Mouse (Mus musculus) ES-E14 (cell line): Measurements from ENCODE around the gene Sod1. TPM values are rescaled to one million over a fixed set of nuclear protein-coding genes. Genes with fewer than 3 reads are reported as not detected.
A peak's percentile ranks its signal among the peaks of the same experiment; 100 is the strongest.
"Not testable (repeated sequence)": the region's sequence is repeated elsewhere in the genome, so short reads cannot be mapped to it uniquely, and the experiment has no call there.

Experiments
- DNase-seq: peaks from one replicate; pipeline ENCODE4 v3.0.0-alpha.2; 2013; ENCODE audit warnings: low read depth, low spot score
- H3K27ac ChIP-seq: 2 replicates; pipeline ENCODE4 v1.5.1; 2012; ENCODE audit warnings: low read depth, mild to moderate bottlenecking, low read length, moderate library complexity, mixed read lengths; ENCODE audit not compliant: poor library complexity, insufficient read depth, severe bottlenecking
- H3K36me3 ChIP-seq: 2 replicates; pipeline ENCODE4 v1.6.1; 2012; ENCODE audit warnings: mild to moderate bottlenecking, low read length, moderate library complexity, mixed read lengths; ENCODE audit not compliant: control insufficient read depth, poor library complexity, insufficient read depth, severe bottlenecking
- H3K4me1 ChIP-seq, 2 experiments: fragments of 150-350 bp in 1 of 2; sonication (generic) in 1 of 2; 2 replicates each; pipeline ENCODE4 v1.6.1; 2012; ENCODE audit warnings: low read length in 2 of 2, mild to moderate bottlenecking in 1 of 2, mixed read lengths in 1 of 2; ENCODE audit not compliant: control insufficient read depth in 2 of 2, insufficient read depth in 2 of 2, poor library complexity in 1 of 2
- H3K4me3 ChIP-seq, 2 experiments: fragments of 150-350 bp in 1 of 2; sonication (generic) in 1 of 2; 2 replicates each; pipeline ENCODE4 v1.5.1; 2012; ENCODE audit warnings: low read length in 2 of 2, low read depth in 1 of 2, mild to moderate bottlenecking in 1 of 2, mixed read lengths in 1 of 2; ENCODE audit not compliant: insufficient read depth in 1 of 2, poor library complexity in 1 of 2, severe bottlenecking in 1 of 2
- H3K9ac ChIP-seq: 2 replicates; pipeline ENCODE4 v1.6.1; 2012; ENCODE audit warnings: low read depth, mild to moderate bottlenecking, low read length, mixed read lengths; ENCODE audit not compliant: poor library complexity, insufficient read depth, severe bottlenecking
- H3K9me3 ChIP-seq: fragments of 150-350 bp; sonication (generic); 2 replicates; pipeline ENCODE4 v1.6.1; 2012; ENCODE audit warnings: low read depth, mild to moderate bottlenecking, low read length; ENCODE audit not compliant: control insufficient read depth, insufficient read depth
- CHD2 ChIP-seq: IDR thresholded peaks from 2 replicates; pipeline ENCODE4 v1.6.1; 2014; ENCODE audit warnings: mild to moderate bottlenecking, low read depth, low read length, inconsistent platforms
- HCFC1 ChIP-seq: IDR thresholded peaks from 2 replicates; pipeline ENCODE4 v1.6.1; 2012; ENCODE audit warnings: low read length, inconsistent platforms, borderline replicate concordance; ENCODE audit not compliant: insufficient read depth
- MAFK ChIP-seq: IDR thresholded peaks from 2 replicates; pipeline ENCODE4 v1.6.1; 2014; ENCODE audit warnings: mild to moderate bottlenecking, low read depth, low read length, inconsistent platforms; ENCODE audit not compliant: insufficient read depth
- ZC3H11A ChIP-seq: IDR thresholded peaks from 2 replicates; pipeline ENCODE4 v1.6.1; 2012; ENCODE audit warnings: low read depth, mild to moderate bottlenecking, inconsistent platforms, low read length, borderline replicate concordance
- ZNF384 ChIP-seq: IDR thresholded peaks from 2 replicates; pipeline ENCODE4 v1.6.1; 2012; ENCODE audit warnings: low read depth, low read length, inconsistent platforms
- in situ Hi-C, 2 experiments: fragments of 600-800 bp; cut with MboI; formaldehyde crosslinking; loops; one replicate each; pipeline ENCODE4 v1.15.1; 2025; ENCODE audit warnings: low sequenced_read_pairs in 2 of 2, inconsistent platforms in 1 of 2; ENCODE audit not compliant: unreplicated experiment in 2 of 2
- total RNA-seq: library from RNA; depleted of rRNA; stranded (reverse); fragments of 300-350 nt; gene quantifications from 2 replicates; pipeline ENCODE4 v1.2.3, GENCODE M21; 2012

Gene Sod1
- total RNA-seq, 1 experiment, result 1,081 TPM

DNA sequence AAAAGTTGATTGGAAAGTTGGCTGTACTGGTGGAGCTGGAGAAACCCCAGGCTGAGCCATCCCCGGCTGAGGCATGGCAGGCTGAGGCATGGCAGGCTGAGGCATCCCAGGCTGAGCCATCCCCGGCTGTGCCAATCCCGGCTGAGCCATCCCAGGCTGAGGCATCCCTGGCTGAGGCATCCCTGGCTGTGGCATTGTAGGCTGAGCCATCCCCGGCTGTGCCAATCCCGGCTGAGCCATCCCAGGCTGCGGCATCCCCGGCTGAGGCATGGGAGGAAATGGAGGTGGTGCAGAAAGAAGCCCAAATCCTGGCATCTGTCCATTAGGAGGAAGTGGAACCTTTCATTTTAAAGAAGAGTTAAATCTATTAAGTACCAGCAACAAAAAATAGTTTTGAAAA, 29.5 kb downstream of the Sod1 start:
- TF ChIP-seq ZC3H11A, result no peak
- TF ChIP-seq MAFK, result no peak
- TF ChIP-seq HCFC1, result no peak
- TF ChIP-seq ZNF384, result no peak
- no peak for TF ChIP-seq CHD2
- Histone ChIP-seq H3K9me3 (no peaks in the 10 kb centered on the region), H3K27ac (peak overlapping the region; percentile 43; the same call in 1 of the 2 replicates), H3K9ac (no peak overlapping the region), H3K4me1 (no peaks in the 10 kb centered on the region; a peak in 1 of 4 replicates), H3K36me3 (peaks cover 42% of the 10 kb centered on the region), H3K4me3 (no peak overlapping the region)
- in situ Hi-C loops, result no loop called here
- no peak for DNase-seq

DNA sequence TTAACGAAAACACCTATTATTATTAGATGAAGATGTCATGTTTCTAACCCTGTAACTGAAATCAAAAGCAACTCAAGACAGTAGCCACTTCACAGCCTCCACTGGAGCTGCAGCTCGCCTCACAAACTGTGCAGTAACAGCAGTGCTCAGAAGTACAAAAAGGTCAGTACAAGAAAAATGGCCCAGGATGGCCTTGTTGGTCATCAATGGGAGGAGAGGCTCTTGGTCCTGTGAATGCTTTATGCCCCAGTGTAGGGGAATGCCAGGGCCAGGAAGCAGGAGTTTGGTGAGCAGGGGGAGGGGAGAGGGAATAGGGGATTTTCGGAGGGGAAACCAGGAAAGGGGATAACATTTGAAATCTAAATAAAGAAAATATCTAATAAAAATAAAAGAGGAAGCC, 30.7 kb downstream of the Sod1 start:
- H3K4me3 ChIP-seq, DNase-seq, H3K9me3 ChIP-seq, H3K27ac ChIP-seq, H3K9ac ChIP-seq, H3K4me1 ChIP-seq, in situ Hi-C loops: not testable (repeated sequence)
- peaks cover 37% of the 10 kb centered on the region for H3K36me3 ChIP-seq

DNA sequence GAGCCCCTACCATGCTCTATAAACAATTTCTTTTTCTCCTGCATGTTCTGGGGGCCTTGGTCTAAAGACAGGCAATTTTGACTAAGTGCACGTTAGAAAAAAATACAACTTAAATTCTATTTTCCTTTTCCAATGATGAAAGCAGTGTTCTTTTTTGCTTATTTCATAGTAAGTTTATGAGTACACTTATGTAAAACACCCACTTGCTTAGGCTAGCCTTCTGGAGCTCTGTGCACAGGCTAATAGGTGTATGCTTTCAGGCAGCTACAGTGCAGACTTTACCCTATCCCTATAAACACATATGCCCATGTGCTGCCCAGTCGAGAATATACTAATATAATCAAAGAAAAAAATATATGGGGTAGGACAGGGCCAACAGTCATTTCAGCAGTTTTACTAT, 32.0 kb downstream of the Sod1 start:
- Histone ChIP-seq H3K36me3 (peaks cover 35% of the 10 kb centered on the region), H3K9ac (no peak overlapping the region), H3K4me3 (no peak overlapping the region), H3K27ac (no peak overlapping the region), H3K4me1 (no peaks in the 10 kb centered on the region; a peak in 1 of 4 replicates), H3K9me3 (no peaks in the 10 kb centered on the region)
- no peak for DNase-seq
- no peak for TF ChIP-seq CHD2
- no peak for TF ChIP-seq MAFK
- no peak for TF ChIP-seq ZNF384
- TF ChIP-seq ZC3H11A, result no peak
- no peak for TF ChIP-seq HCFC1
- in situ Hi-C loops, result no loop called here

DNA sequence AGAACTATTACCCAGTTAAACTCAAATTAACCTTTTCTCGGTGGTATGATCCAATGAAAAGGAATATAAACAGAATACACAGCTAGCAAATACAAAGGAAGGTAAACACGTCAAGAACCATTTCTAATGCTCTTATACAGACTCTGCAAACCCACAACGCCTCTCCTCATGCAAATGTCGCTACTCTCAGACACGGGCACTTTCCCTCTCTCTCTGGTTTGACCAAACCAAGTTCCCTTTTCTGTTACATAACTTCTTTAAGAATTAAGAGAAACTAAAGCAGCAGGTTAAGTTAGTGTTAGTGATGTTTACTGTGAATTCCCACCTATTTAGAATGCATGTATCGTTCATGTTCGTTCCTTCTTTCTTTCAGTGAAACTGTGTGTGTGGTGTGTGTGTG, 38.4 kb downstream of the Sod1 start:
- in situ Hi-C loops, result no loop called here
- H3K9me3 ChIP-seq, result no peaks in the 10 kb centered on the region
- no peak for DNase-seq

DNA sequence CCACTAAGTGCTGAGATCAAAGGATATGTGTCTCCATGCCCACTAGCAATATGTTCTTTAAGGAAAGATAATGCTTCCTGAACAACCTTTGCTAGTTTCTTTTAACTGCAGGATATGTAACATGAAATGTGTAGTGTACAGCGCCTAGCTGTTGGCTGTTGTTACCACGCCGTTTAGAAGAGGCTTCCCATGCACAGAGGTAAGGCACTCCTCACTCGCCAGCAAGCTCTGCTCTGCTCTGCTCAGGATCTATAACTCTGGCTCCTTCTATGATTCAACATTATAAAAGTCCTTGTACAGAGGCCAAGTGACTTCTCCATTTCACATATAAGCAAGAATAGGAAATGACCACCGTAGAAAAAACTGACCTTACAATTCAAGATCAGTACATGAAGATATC, 39.1 kb downstream of the Sod1 start:
- peaks cover 33% of the 10 kb centered on the region for H3K36me3 ChIP-seq
- no peak overlapping the region for H3K9ac ChIP-seq
- DNase-seq, result no peak
- H3K9me3 ChIP-seq, result no peaks in the 10 kb centered on the region
- in situ Hi-C loops, result no loop called here
- H3K4me1 ChIP-seq, result no peaks in the 10 kb centered on the region
- no peak for TF ChIP-seq ZC3H11A
- TF ChIP-seq ZNF384, result no peak
- TF ChIP-seq HCFC1, result no peak
- TF ChIP-seq MAFK, result no peak
- no peak for TF ChIP-seq CHD2
- no peak overlapping the region for H3K27ac ChIP-seq
- no peak overlapping the region for H3K4me3 ChIP-seq

More for the DNA sequence above, 38.4 kb downstream of the Sod1 start:
- H3K9ac ChIP-seq, result no peak overlapping the region
- TF ChIP-seq HCFC1, result no peak
- TF ChIP-seq CHD2, result no peak
- TF ChIP-seq ZNF384, result no peak
- no peak for TF ChIP-seq ZC3H11A
- TF ChIP-seq MAFK, result no peak
- no peak overlapping the region for H3K27ac ChIP-seq
- peaks cover 32% of the 10 kb centered on the region for H3K36me3 ChIP-seq
- H3K4me3 ChIP-seq, result no peak overlapping the region
- no peaks in the 10 kb centered on the region for H3K4me1 ChIP-seq
